Mouse (Mus musculus) hindbrain, embryonic 16.5 days (tissue): ENCODE results near the gene Mfn2. TPM values are rescaled to one million over a fixed set of nuclear protein-coding genes. Genes with fewer than 3 reads are reported as not detected.
A peak's percentile ranks its signal among the peaks of the same experiment; 100 is the strongest.

ENCODE experiments used
- ATAC-seq: fragments of 200-750 bp; cut with Nextera tagmentation; 2 replicates; pipeline ENCODE4 v1.8.0; 2017; ENCODE audit warnings: moderate TSS enrichment, moderate library complexity
- H3K27ac ChIP-seq: fragments of 300-500 bp; sonication (generic); 2 replicates; pipeline ENCODE4 v1.5.1; 2014; ENCODE audit warnings: low read depth, mild to moderate bottlenecking, control low read depth, low read length, moderate library complexity
- H3K27me3 ChIP-seq: fragments of 300-500 bp; sonication (generic); replicated peaks from 2 replicates; pipeline ENCODE4 v1.6.1; 2014; ENCODE audit warnings: low read length; ENCODE audit not compliant: control insufficient read depth, insufficient read depth
- H3K36me3 ChIP-seq: fragments of 300-500 bp; sonication (generic); 2 replicates; pipeline ENCODE4 v1.6.1; 2014; ENCODE audit warnings: mild to moderate bottlenecking, low read length, moderate library complexity, mixed read lengths; ENCODE audit not compliant: control insufficient read depth, insufficient read depth
- H3K4me1 ChIP-seq: fragments of 300-500 bp; sonication (generic); 2 replicates; pipeline ENCODE4 v1.6.1; 2014; ENCODE audit warnings: low read depth, low read length; ENCODE audit not compliant: control insufficient read depth, insufficient read depth
- H3K4me2 ChIP-seq: fragments of 300-500 bp; sonication (generic); 2 replicates; pipeline ENCODE4 v1.6.1; 2014; ENCODE audit warnings: mild to moderate bottlenecking, low read length, control low read depth, moderate library complexity
- H3K4me3 ChIP-seq: fragments of 300-500 bp; sonication (generic); 2 replicates; pipeline ENCODE4 v1.5.1; 2014; ENCODE audit warnings: mild to moderate bottlenecking, low read length, control low read depth, moderate library complexity
- H3K9ac ChIP-seq: fragments of 300-500 bp; sonication (generic); 2 replicates; pipeline ENCODE4 v1.6.1; 2014; ENCODE audit warnings: low read depth, mild to moderate bottlenecking, control low read depth, low read length, moderate library complexity
- H3K9me3 ChIP-seq: fragments of 300-500 bp; sonication (generic); 2 replicates; pipeline ENCODE4 v1.6.1; 2014; ENCODE audit warnings: mild to moderate bottlenecking, low read length, moderate library complexity; ENCODE audit not compliant: control insufficient read depth
- WGBS: fragments of 180-500 bp; shearing (Covaris S2); extraction: QIAGEN DNeasy Blood & Tissue Kit; methylation state at CpG from one replicate; pipeline ENCODE4 v1.1.7; 2014; 5-methylcytosine and 5-hydroxymethylcytosine counted together
- polyA plus RNA-seq: library from polyadenylated mRNA; unstranded; fragments of >200 nt; fragmentation: Nextera tagmentation; extraction: Ambion mirVana; gene quantifications from 2 replicates; pipeline ENCODE4 v1.2.1, GENCODE M21; 2015

The Mfn2 gene
- polyA plus RNA-seq, 1 experiment from 2014 or later = 107 TPM

DNA sequence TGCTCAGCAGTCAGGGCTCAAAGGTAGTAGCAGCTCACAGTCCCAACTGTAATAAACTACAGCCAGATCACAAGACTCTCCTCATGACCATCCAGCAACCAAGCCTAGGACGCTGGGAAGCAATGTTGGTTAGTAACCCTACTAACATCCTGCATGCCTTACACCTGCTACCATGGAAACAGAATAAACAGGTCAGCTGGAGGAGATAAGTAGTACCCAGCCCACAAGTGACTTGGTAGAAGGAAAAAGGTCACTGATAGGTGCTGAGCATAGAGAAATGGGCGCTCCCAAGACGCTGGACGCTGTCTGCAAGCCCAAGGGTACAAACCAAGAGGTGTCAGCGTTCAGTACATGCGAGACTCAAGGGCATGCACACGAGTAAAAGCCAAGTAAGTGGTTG, 4.1 kb downstream of the Mfn2 start:
- ATAC-seq = no peak
- peaks cover 26% of the 10 kb centered on the region for H3K36me3 ChIP-seq
- no peak overlapping the region for H3K9ac ChIP-seq
- no peak overlapping the region for H3K4me3 ChIP-seq
- no peaks in the 10 kb centered on the region for H3K9me3 ChIP-seq
- no peak overlapping the region for H3K4me2 ChIP-seq
- peaks cover 7% of the 10 kb centered on the region for H3K4me1 ChIP-seq
- no peaks in the 10 kb centered on the region for H3K27me3 ChIP-seq
- WGBS = 91% methylated on average over 7 of the region's 7 CpGs
- no peak overlapping the region for H3K27ac ChIP-seq

DNA sequence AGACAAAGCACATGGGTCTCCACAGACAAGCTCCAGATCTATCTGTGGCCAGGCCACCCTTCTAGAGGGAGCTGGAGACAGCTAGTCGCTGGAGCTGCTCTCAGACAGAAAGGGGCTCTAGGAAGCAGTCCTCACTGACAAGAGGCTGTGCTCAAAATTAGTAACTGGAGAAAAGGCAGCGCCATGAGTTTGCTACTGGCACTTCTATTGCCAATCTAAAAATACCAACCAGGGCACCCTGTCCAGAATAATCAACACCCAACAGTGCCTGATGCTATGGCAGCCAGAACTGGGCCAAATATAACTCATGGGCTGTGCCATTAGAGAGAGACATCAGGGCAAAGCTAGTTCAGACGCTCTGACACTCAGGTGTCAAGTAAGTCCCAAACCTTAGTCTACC, 7.2 kb downstream of the Mfn2 start:
- Histone ChIP-seq H3K4me3 (no peak overlapping the region), H3K27ac (no peak overlapping the region), H3K9me3 (no peaks in the 10 kb centered on the region), H3K27me3 (no peaks in the 10 kb centered on the region), H3K36me3 (peaks cover 29% of the 10 kb centered on the region), H3K9ac (no peak overlapping the region), H3K4me1 (no peaks in the 10 kb centered on the region; the same call in 1 of the 2 replicates), H3K4me2 (no peak overlapping the region)
- 92% methylated on average over 3 of the region's 3 CpGs for WGBS
- ATAC-seq = no peak

DNA sequence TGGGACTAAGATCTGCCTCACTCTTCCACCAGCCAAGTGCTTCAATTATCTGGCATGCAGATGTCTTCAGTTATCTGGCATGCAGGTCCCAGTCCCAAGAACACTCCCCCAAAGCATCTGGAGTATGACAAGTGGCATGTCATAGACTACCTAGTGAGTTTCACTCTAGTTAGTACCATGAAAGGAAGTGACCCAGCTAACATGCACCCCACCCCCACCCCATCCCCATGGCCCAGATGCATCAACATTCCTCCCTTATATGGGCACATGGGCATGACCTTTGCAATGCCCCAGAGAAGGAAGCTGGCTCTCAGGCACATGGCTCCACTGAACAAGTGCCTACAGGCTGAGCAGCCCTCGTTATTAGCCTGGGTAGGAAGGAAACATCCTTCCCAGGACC, 8.1 kb downstream of the Mfn2 start:
- H3K27me3 ChIP-seq = no peaks in the 10 kb centered on the region
- H3K9ac ChIP-seq = no peak overlapping the region
- ATAC-seq = 0 out of 2 replicates have a peak, but pooled peaks have one; percentile 2
- WGBS = 69% methylated on average over 1 of the region's 1 CpGs
- no peak overlapping the region for H3K4me2 ChIP-seq
- no peaks in the 10 kb centered on the region for H3K9me3 ChIP-seq
- no peak overlapping the region for H3K4me3 ChIP-seq
- no peak overlapping the region for H3K27ac ChIP-seq
- no peaks in the 10 kb centered on the region; the same call in 1 of the 2 replicates for H3K4me1 ChIP-seq
- H3K36me3 ChIP-seq = peaks cover 29% of the 10 kb centered on the region

DNA sequence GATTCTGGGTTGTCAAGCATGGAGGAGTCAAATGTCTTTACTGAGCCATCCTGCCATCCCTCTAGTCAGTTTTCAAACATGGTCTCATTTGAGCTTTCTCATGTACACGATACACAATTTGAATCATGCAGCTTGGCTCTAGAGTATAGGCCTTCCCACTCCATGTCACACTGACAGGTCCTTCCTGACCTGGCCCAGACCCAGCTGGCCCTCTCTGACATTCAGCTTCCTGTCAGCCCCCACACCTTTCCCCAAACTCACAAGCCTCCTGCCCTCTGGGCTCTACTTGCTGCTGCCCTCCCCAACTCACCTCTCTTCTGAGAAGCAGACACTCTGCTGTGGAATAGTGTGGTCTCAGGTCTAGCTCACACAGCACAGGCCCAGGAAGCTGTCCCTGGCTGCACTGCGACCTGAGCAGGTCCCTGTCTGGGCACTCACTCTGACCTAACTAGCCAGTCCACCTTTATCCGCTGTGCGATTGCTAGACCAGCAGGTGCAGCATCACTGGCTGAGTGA, 8.6 kb downstream of the Mfn2 start:
- Histone ChIP-seq H3K4me2 (no peak overlapping the region), H3K9ac (no peak overlapping the region), H3K36me3 (peaks cover 29% of the 10 kb centered on the region), H3K4me1 (no peaks in the 10 kb centered on the region; the same call in 1 of the 2 replicates), H3K4me3 (no peak overlapping the region), H3K27me3 (no peaks in the 10 kb centered on the region), H3K9me3 (no peaks in the 10 kb centered on the region), H3K27ac (no peak overlapping the region)
- 88% methylated on average over 4 of the region's 4 CpGs for WGBS
- 0 out of 2 replicates have a peak, but pooled peaks have one; percentile 32 for ATAC-seq

DNA sequence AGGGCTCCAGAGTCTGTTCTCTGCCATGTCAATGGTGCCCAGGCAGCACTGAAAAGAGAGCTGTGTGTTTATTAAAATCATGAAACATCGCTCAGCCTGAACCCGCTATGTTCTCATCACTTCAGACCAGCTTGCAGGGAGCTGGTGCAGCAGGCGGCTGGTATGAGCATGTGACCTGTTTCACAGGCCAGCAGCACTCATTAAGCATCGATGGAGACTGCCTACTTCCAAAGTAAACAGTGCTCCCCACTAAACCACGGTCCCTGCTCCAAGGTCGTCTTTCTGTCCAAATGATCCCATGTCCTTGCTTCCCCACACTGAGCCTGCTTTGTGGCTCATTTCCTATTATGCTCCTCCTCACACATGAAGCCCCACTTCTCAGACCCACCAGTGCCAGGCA, 14.2 kb downstream of the Mfn2 start:
- H3K4me1 ChIP-seq = no peaks in the 10 kb centered on the region
- no peak overlapping the region for H3K9ac ChIP-seq
- ATAC-seq = no peak
- H3K4me2 ChIP-seq = no peak overlapping the region
- H3K9me3 ChIP-seq = no peaks in the 10 kb centered on the region
- no peak overlapping the region for H3K4me3 ChIP-seq
- 95% methylated on average over 6 of the region's 6 CpGs for WGBS
- no peaks in the 10 kb centered on the region for H3K27me3 ChIP-seq
- peaks cover 44% of the 10 kb centered on the region for H3K36me3 ChIP-seq
- H3K27ac ChIP-seq = no peak overlapping the region

DNA sequence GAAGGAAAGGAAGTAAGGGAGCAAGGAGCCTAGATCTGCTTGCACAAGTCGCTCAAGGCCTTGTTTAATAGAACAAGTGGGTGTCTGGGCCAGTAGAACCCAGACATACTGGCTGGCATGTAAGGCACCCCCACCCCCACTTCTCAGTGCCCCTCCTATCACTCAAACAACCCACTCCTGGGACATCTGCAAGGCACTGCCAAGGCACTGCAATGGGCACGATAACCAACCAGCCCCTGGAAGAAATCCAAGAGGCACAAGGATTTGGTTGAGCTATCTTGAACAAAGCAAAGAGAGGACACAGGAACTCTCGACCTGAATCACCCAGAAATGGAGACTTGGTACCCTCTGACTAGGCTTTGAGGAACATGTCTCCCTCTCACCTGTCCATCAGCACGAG, 16.3 kb downstream of the Mfn2 start:
- H3K9ac ChIP-seq = no peak overlapping the region
- no peak for ATAC-seq
- WGBS = 81% methylated on average over 4 of the region's 4 CpGs

DNA sequence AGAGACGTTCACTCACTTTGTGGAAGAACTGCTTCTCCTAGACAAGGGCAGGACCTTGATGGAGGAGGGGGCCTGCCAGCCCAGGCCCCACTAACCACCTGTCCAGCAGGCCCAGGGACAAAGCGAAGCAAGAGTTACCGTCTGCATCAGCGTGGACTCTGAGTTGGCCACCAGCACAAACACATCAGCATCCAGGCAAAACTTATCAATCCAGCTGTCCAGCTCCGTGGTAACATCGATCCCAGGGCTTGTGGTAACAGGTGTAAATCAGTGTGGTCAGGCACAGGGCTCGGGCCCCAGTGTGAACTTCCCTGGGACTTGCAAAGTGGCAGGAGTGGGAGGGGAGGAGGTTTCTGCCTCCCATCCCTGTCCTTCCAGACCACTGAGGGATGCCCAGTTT, 17.2 kb downstream of the Mfn2 start:
- no peak overlapping the region for H3K27ac ChIP-seq
- no peaks in the 10 kb centered on the region for H3K27me3 ChIP-seq
- no peak overlapping the region for H3K4me3 ChIP-seq
- peaks cover 67% of the 10 kb centered on the region for H3K36me3 ChIP-seq
- no peaks in the 10 kb centered on the region for H3K9me3 ChIP-seq
- no peaks in the 10 kb centered on the region for H3K4me1 ChIP-seq
- no peak overlapping the region for H3K4me2 ChIP-seq
- WGBS = 92% methylated on average over 7 of the region's 7 CpGs
- no peak for ATAC-seq
- H3K9ac ChIP-seq = no peak overlapping the region

More for the DNA sequence above, 16.3 kb downstream of the Mfn2 start:
- H3K27me3 ChIP-seq = no peaks in the 10 kb centered on the region
- H3K4me3 ChIP-seq = no peak overlapping the region
- H3K27ac ChIP-seq = no peak overlapping the region
- H3K36me3 ChIP-seq = peaks cover 58% of the 10 kb centered on the region
- no peaks in the 10 kb centered on the region for H3K4me1 ChIP-seq
- no peaks in the 10 kb centered on the region for H3K9me3 ChIP-seq
- H3K4me2 ChIP-seq = no peak overlapping the region

DNA sequence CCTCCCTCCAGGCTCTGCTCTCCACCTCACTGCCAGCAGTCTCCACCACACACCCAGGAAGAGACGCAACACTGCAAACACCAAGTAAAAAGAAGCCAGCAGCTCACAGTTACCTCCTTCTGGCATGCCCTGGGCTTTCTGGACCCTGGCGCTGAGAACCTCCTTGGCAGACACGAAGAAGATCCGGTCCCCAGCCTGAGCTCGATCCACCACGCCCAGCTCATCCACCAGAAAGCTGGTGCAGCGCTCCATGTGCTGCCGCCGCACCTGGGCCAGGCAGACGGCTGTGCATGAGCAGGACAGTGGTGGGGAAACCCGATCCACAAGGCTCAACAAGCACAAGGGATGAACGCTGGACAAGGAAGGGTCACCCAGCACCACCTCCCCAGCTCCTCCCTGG, 18.3 kb downstream of the Mfn2 start:
- 95% methylated on average over 12 of the region's 12 CpGs for WGBS
- Histone ChIP-seq H3K27me3 (no peaks in the 10 kb centered on the region), H3K4me3 (no peak overlapping the region), H3K9ac (no peak overlapping the region), H3K36me3 (peaks cover 79% of the 10 kb centered on the region), H3K4me2 (no peak overlapping the region), H3K9me3 (no peaks in the 10 kb centered on the region), H3K27ac (no peak overlapping the region), H3K4me1 (no peaks in the 10 kb centered on the region)
- no peak for ATAC-seq

DNA sequence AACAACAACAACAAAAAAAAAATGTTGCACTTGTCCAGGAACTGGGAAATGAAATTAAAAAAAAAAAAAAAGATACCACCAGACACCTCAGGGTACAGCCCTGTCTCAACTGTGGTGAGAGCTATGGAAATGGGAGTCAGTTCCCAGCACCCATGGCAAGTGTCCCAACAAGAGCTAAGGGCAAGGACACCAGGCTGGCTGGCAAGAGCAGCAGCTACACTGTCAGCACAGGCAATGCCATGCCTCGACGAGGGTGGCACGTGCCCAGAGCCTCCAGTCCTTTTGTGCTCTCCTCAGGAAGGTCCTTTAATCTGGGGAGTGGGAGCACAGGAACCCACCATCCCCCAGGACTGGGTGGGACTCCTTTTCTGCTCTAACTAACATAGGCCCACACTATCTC, 20.4 kb downstream of the Mfn2 start:
- no peak for ATAC-seq
- no peak overlapping the region for H3K9ac ChIP-seq
- no peaks in the 10 kb centered on the region for H3K4me1 ChIP-seq
- no peak overlapping the region for H3K4me3 ChIP-seq
- 97% methylated on average over 3 of the region's 3 CpGs for WGBS
- no peaks in the 10 kb centered on the region for H3K27me3 ChIP-seq
- no peak overlapping the region for H3K27ac ChIP-seq
- H3K9me3 ChIP-seq = no peaks in the 10 kb centered on the region
- H3K36me3 ChIP-seq = peaks cover 81% of the 10 kb centered on the region
- no peak overlapping the region for H3K4me2 ChIP-seq

DNA sequence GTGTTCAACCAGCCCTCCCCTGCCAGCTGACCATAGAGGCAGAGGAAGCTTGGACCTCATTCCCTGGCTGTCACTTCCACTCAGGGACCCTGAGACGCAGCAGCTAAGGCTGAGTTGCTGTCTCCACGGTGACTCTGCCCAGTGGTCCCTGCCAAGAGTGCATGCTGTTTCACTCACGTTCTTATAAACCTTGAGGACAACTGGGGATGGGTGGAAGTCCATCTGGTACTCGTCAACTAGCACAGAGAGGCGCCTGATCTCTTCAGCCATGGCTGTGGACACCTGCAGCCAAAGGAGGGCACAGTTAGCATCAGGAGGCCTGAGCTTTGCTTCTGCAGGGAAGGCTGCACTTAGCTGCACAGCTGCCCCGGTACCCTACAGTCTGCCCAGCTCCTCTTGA, 21.5 kb downstream of the Mfn2 start:
- no peaks in the 10 kb centered on the region for H3K9me3 ChIP-seq
- peaks cover 83% of the 10 kb centered on the region for H3K36me3 ChIP-seq
- H3K4me3 ChIP-seq = no peak overlapping the region
- H3K27me3 ChIP-seq = no peaks in the 10 kb centered on the region
- H3K27ac ChIP-seq = no peak overlapping the region
- 70% methylated on average over 6 of the region's 6 CpGs for WGBS
- no peak overlapping the region for H3K9ac ChIP-seq
- no peaks in the 10 kb centered on the region for H3K4me1 ChIP-seq
- ATAC-seq = no peak
- no peak overlapping the region for H3K4me2 ChIP-seq
